Mouse (Mus musculus): Measurements from ENCODE around the gene Inpp5a. TPM values are rescaled to one million over a fixed set of nuclear protein-coding genes. Genes with fewer than 3 reads are reported as not detected.

The Inpp5a gene
- polyA plus RNA-seq, 1 experiment from 2014 or later: 28.8 TPM

GRCm38 (mm10) chr7:139538541-139538940 lies 149.6 kb downstream of the Inpp5a start:
- no peaks in the 10 kb centered on the region for H3K9me3 ChIP-seq (ENCODE audit: control insufficient read depth, low read length)
- no peaks in the 10 kb centered on the region for H3K27me3 ChIP-seq (ENCODE audit: control insufficient read depth, insufficient read depth, low read depth, low read length)
- no peak overlapping the region for H3K9ac ChIP-seq (ENCODE audit: low read length)
- WGBS: 68% methylated on average over 2 of the region's 2 CpGs
- H3K4me2 ChIP-seq (ENCODE audit: low read depth, low read length): no peak overlapping the region
- ATAC-seq (ENCODE audit: low read depth): no peak
- H3K36me3 ChIP-seq (ENCODE audit: control insufficient read depth, insufficient read depth, low read length): 0 out of 2 replicates have a peak, but pooled peaks cover 3% of the 10 kb centered on the region
- no peak overlapping the region for H3K4me3 ChIP-seq (ENCODE audit: low read length)
- no peaks in the 10 kb centered on the region for H3K4me1 ChIP-seq (replicated peaks; ENCODE audit: control insufficient read depth, insufficient read depth, low read length)
- H3K27ac ChIP-seq (ENCODE audit: low read length): no peak overlapping the region

- ATAC-seq (ENCODE audit: low read depth): no peak
- no peaks in the 10 kb centered on the region for H3K9me3 ChIP-seq (ENCODE audit: control insufficient read depth, low read length)
- 78% methylated on average over 1 of the region's 1 CpGs for WGBS
Measured at GRCm38 (mm10) chr7:139540601-139541000, 151.7 kb downstream of the Inpp5a start.

GRCm38 (mm10) chr7:139541422-139541821 lies 152.5 kb downstream of the Inpp5a start:
- no peak overlapping the region for H3K4me3 ChIP-seq (ENCODE audit: low read length)
- no peak overlapping the region for H3K27ac ChIP-seq (ENCODE audit: low read length)
- H3K9me3 ChIP-seq (ENCODE audit: control insufficient read depth, low read length): no peaks in the 10 kb centered on the region
- WGBS: 78% methylated on average over 6 of the region's 6 CpGs
- no peak overlapping the region for H3K4me2 ChIP-seq (ENCODE audit: low read depth, low read length)
- H3K27me3 ChIP-seq (ENCODE audit: control insufficient read depth, insufficient read depth, low read depth, low read length): no peaks in the 10 kb centered on the region
- no peaks in the 10 kb centered on the region for H3K4me1 ChIP-seq (replicated peaks; ENCODE audit: control insufficient read depth, insufficient read depth, low read length)
- no peak for ATAC-seq (ENCODE audit: low read depth)
- no peak overlapping the region for H3K9ac ChIP-seq (ENCODE audit: low read length)
- 0 out of 2 replicates have a peak, but pooled peaks cover 3% of the 10 kb centered on the region for H3K36me3 ChIP-seq (ENCODE audit: control insufficient read depth, insufficient read depth, low read length)

More at GRCm38 (mm10) chr7:139540601-139541000, 151.7 kb downstream of the Inpp5a start:
- Histone ChIP-seq H3K27ac (ENCODE audit: low read length) (no peak overlapping the region), H3K36me3 (ENCODE audit: control insufficient read depth, insufficient read depth, low read length) (0 out of 2 replicates have a peak, but pooled peaks cover 3% of the 10 kb centered on the region), H3K4me3 (ENCODE audit: low read length) (no peak overlapping the region), H3K4me2 (ENCODE audit: low read depth, low read length) (no peak overlapping the region), H3K9ac (ENCODE audit: low read length) (no peak overlapping the region), H3K4me1 (replicated peaks; ENCODE audit: control insufficient read depth, insufficient read depth, low read length) (no peaks in the 10 kb centered on the region), H3K27me3 (ENCODE audit: control insufficient read depth, insufficient read depth, low read depth, low read length) (no peaks in the 10 kb centered on the region)

- H3K4me2 ChIP-seq (ENCODE audit: low read depth, low read length): no peak overlapping the region
- H3K36me3 ChIP-seq (ENCODE audit: control insufficient read depth, insufficient read depth, low read length): 0 out of 2 replicates have a peak, but pooled peaks cover 3% of the 10 kb centered on the region
- H3K4me1 ChIP-seq (replicated peaks; ENCODE audit: control insufficient read depth, insufficient read depth, low read length): no peaks in the 10 kb centered on the region
- no peaks in the 10 kb centered on the region for H3K27me3 ChIP-seq (ENCODE audit: control insufficient read depth, insufficient read depth, low read depth, low read length)
- H3K4me3 ChIP-seq (ENCODE audit: low read length): no peak overlapping the region
- H3K27ac ChIP-seq (ENCODE audit: low read length): no peak overlapping the region
- 80% methylated on average over 12 of the region's 12 CpGs for WGBS
- no peaks in the 10 kb centered on the region for H3K9me3 ChIP-seq (ENCODE audit: control insufficient read depth, low read length)
- ATAC-seq (ENCODE audit: low read depth): no peak
- no peak overlapping the region for H3K9ac ChIP-seq (ENCODE audit: low read length)
Measured at GRCm38 (mm10) chr7:139544706-139545625, 156.1 kb downstream of the Inpp5a start.

GRCm38 (mm10) chr7:139547325-139547724 lies 158.4 kb downstream of the Inpp5a start:
- 73% methylated on average over 2 of the region's 2 CpGs for WGBS
- H3K9me3 ChIP-seq (ENCODE audit: control insufficient read depth, low read length): no peaks in the 10 kb centered on the region
- H3K9ac ChIP-seq (ENCODE audit: low read length): no peak overlapping the region
- H3K4me2 ChIP-seq (ENCODE audit: low read depth, low read length): no peak overlapping the region
- no peak overlapping the region for H3K4me3 ChIP-seq (ENCODE audit: low read length)
- H3K4me1 ChIP-seq (replicated peaks; ENCODE audit: control insufficient read depth, insufficient read depth, low read length): no peaks in the 10 kb centered on the region
- no peak for ATAC-seq (ENCODE audit: low read depth)
- no peaks in the 10 kb centered on the region for H3K36me3 ChIP-seq (ENCODE audit: control insufficient read depth, insufficient read depth, low read length)
- H3K27ac ChIP-seq (ENCODE audit: low read length): no peak overlapping the region
- no peaks in the 10 kb centered on the region for H3K27me3 ChIP-seq (ENCODE audit: control insufficient read depth, insufficient read depth, low read depth, low read length)

GRCm38 (mm10) chr7:139550086-139550783 lies 161.3 kb downstream of the Inpp5a start:
- ATAC-seq (ENCODE audit: low read depth): no peak
- no peak overlapping the region for H3K9ac ChIP-seq (ENCODE audit: low read length)
- H3K4me3 ChIP-seq (ENCODE audit: low read length): no peak overlapping the region
- no peaks in the 10 kb centered on the region for H3K36me3 ChIP-seq (ENCODE audit: control insufficient read depth, insufficient read depth, low read length)
- H3K4me2 ChIP-seq (ENCODE audit: low read depth, low read length): no peak overlapping the region
- H3K9me3 ChIP-seq (ENCODE audit: control insufficient read depth, low read length): no peaks in the 10 kb centered on the region
- no peaks in the 10 kb centered on the region for H3K27me3 ChIP-seq (ENCODE audit: control insufficient read depth, insufficient read depth, low read depth, low read length)
- 87% methylated on average over 3 of the region's 3 CpGs for WGBS
- H3K27ac ChIP-seq (ENCODE audit: low read length): no peak overlapping the region
- H3K4me1 ChIP-seq (replicated peaks; ENCODE audit: control insufficient read depth, insufficient read depth, low read length): no peaks in the 10 kb centered on the region

GRCm38 (mm10) chr7:139551519-139551918 lies 162.6 kb downstream of the Inpp5a start:
- no peak for ATAC-seq (ENCODE audit: low read depth)
- no peak overlapping the region for H3K9ac ChIP-seq (ENCODE audit: low read length)
- H3K36me3 ChIP-seq (ENCODE audit: control insufficient read depth, insufficient read depth, low read length): no peaks in the 10 kb centered on the region
- WGBS: 81% methylated on average over 2 of the region's 2 CpGs
- H3K9me3 ChIP-seq (ENCODE audit: control insufficient read depth, low read length): no peaks in the 10 kb centered on the region
- no peak overlapping the region for H3K4me3 ChIP-seq (ENCODE audit: low read length)
- H3K27me3 ChIP-seq (ENCODE audit: control insufficient read depth, insufficient read depth, low read depth, low read length): no peaks in the 10 kb centered on the region
- H3K4me2 ChIP-seq (ENCODE audit: low read depth, low read length): no peak overlapping the region
- no peak overlapping the region for H3K27ac ChIP-seq (ENCODE audit: low read length)
- H3K4me1 ChIP-seq (replicated peaks; ENCODE audit: control insufficient read depth, insufficient read depth, low read length): no peaks in the 10 kb centered on the region

- no peak for ATAC-seq (ENCODE audit: low read depth)
- Histone ChIP-seq H3K4me3 (ENCODE audit: low read length) (no peak overlapping the region), H3K9me3 (ENCODE audit: control insufficient read depth, low read length) (no peaks in the 10 kb centered on the region), H3K9ac (ENCODE audit: low read length) (no peak overlapping the region), H3K27me3 (ENCODE audit: control insufficient read depth, insufficient read depth, low read depth, low read length) (no peaks in the 10 kb centered on the region), H3K36me3 (ENCODE audit: control insufficient read depth, insufficient read depth, low read length) (peaks cover 10% of the 10 kb centered on the region; the same call in 1 of the 2 replicates), H3K4me2 (ENCODE audit: low read depth, low read length) (no peak overlapping the region), H3K27ac (ENCODE audit: low read length) (no peak overlapping the region), H3K4me1 (replicated peaks; ENCODE audit: control insufficient read depth, insufficient read depth, low read length) (no peaks in the 10 kb centered on the region)
- 70% methylated on average over 5 of the region's 5 CpGs for WGBS
Measured at GRCm38 (mm10) chr7:139556331-139556730, 167.4 kb downstream of the Inpp5a start.
